Mouse (Mus musculus) regulatory T cell (primary cell): Measurements from ENCODE around the gene Dnajc2.

Experiments used
- in situ Hi-C: fragments of 300-600 bp; cut with MboI, MseI; formaldehyde crosslinking; loops from one replicate; pipeline ENCODE4 v1.15.1; 2025; ENCODE audit warnings: high pct_unique_total_duplicates

Dnajc2 gene

GRCm38 (mm10) chr5:21785053-21785452, at the start of gene Dnajc2, which contains the start of gene Psmc2:
Dnajc2 (minus strand) TSS chr5:21785251.
Psmc2 (plus strand) TSS chr5:21785283.
- in situ Hi-C loops = loop anchor here (25.0 kb wide), 2 partner anchors 752 to 2002 kb away; partner anchors contain the start of genes Pus7 and Rint1

GRCm38 (mm10) chr5:21831761-21832160, 46.7 kb upstream of the Dnajc2 start:
- in situ Hi-C loops = no loop called here

DNA sequence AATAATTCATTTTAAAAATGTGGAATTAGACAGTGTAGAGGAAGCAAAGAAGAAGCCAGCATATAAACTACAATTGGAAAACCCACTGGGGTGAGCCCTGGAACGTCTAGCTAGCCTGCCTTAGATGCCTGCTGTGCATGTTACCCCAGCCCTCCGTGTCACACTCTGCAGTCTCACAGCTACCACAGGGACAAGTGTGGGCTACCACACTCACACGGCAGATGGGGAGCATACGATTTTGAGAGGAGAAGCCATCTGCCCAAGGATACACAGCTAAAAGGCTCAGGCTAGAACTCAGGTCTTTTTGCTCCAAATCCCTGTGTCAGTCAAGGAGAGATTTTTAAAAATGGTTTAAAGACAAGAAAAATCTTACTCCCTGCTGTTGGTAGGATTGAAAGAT, 43.8 kb upstream of the Dnajc2 start:
- in situ Hi-C loops = no loop called here

GRCm38 (mm10) chr5:21827643-21828042, 42.6 kb upstream of the Dnajc2 start:
- in situ Hi-C loops = no loop called here

DNA sequence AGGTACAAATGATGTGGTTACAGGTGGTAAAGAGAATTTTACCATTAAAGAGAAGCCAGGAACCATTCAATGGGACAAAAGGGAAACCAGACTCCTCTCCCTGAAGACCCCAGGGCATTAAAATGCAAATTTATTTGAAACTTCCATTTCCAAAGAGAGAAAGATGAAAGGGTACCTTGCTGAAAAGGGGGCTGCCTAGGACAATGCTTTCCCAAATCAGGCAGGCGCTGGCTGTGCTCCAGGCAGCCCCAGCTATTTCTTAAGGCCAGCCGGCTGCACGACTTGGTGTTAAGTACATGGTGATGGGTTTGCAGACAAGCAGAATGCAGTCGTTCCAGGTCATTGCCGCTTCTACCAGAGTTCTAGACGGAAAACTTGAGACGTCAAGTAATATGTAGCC, 41.3 kb upstream of the Dnajc2 start:
- in situ Hi-C loops = no loop called here

GRCm38 (mm10) chr5:21813994-21814393, 28.9 kb upstream of the Dnajc2 start:
- in situ Hi-C loops = no loop called here

DNA sequence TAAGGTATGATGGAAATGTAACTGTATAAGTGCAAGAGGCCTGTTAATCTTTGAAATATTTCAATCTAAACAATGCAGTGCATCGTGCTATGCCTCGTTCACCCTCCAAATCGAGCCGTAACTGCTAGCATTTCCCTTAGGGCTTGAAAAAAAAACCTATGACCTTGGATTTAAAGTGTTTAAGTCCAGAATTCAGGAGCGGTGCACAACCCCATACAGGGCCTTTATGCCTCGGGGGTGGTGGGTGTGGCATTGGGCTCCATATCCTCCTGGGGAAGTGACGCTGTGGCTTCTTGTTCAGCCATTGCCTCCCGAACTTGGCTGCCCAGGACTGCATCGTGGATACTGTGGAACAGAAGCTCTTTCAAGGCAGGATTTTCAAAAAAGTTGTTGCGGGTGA, 25.9 kb upstream of the Dnajc2 start:
- in situ Hi-C loops = no loop called here

- in situ Hi-C loops = no loop called here
Observed at GRCm38 (mm10) chr5:21804837-21805236, 19.8 kb upstream of the Dnajc2 start.

- in situ Hi-C loops = no loop called here
Observed at GRCm38 (mm10) chr5:21803691-21804188, 18.7 kb upstream of the Dnajc2 start.

GRCm38 (mm10) chr5:21802907-21803306, 17.9 kb upstream of the Dnajc2 start:
- in situ Hi-C loops = no loop called here

DNA sequence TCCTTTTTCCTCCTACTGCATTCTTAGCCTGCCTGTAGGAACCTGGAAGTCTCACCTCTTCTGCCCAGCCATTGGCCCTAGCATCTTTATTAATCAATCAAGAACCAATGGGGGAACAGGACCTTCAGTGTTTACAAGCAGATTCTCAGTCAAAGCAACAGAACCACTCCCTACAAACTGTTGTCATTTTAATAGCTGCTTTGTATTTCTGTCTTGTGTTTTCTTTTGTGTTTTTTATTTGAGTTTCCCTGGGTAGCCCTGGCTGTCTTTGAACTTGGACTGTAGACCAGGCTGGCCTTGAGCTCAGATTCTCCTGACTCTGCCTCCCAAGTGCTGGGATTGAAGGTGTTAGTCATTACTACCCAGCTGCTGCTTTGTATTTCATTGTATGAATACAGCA, 7.1 kb upstream of the Dnajc2 start:
- in situ Hi-C loops = loop anchor here (25.0 kb wide), 2 partner anchors 745 to 1995 kb away; partner anchors contain the start of genes Pus7 and Rint1

GRCm38 (mm10) chr5:21789061-21789460, 4.0 kb upstream of the Dnajc2 start:
- in situ Hi-C loops = loop anchor here (25.0 kb wide), 2 partner anchors 748 to 1998 kb away; partner anchors contain the start of genes Pus7 and Rint1

- in situ Hi-C loops = loop anchor here (25.0 kb wide), 2 partner anchors 750 to 2000 kb away; partner anchors contain the start of genes Pus7 and Rint1
Observed at GRCm38 (mm10) chr5:21787186-21788105, 2.4 kb upstream of the Dnajc2 start.

- in situ Hi-C loops = loop anchor here (25.0 kb wide), 2 partner anchors 751 to 2001 kb away; partner anchors contain the start of genes Pus7 and Rint1
Observed at GRCm38 (mm10) chr5:21786258-21787185, 1.5 kb upstream of the Dnajc2 start.

- in situ Hi-C loops = loop anchor here (25.0 kb wide), 2 partner anchors 752 to 2002 kb away; partner anchors contain the start of genes Pus7 and Rint1
Observed at GRCm38 (mm10) chr5:21785776-21786175, 725 bp upstream of the Dnajc2 start.

DNA sequence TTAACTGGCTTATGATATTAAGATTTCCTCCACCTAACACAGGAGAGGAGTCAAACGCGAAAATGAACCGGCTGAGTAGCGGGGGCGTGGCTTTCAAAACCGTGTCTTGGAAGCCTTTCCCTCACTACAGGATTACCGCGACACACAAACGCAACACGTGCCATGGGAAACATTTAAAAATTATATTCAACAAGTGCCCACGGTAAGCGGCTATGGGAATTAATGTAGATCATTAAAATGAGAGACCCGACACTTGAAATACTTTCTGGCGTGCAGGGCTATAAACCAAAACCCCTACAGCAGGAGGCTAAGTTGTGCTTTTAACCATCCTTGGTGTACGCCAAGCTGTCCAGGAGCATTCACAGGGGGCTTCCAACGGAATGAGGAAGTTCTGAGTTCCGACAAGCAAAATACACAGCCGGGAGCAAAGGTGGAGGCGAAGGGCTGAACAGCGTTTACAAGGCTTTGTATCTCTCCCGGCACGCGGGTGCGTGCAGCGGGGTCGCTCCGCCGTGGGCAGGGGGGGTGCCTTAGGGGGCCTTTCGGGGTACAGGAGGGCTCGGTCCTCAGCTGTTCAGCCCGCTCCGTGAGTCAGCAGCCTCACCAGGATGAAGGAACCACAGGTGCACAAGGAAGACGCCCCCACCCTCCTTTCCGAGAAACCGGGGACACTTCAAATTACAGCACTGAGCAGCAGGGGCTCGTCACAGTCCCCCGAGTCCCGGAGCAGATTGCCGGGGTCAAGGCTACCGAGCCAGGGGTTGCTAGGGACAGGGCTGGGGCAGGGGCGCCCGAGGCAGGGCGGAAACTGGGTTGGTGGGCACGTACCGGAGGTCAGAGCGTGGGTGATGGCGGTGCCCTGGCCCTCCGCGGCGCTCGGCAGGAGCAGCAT, 644 bp downstream of the Dnajc2 start:
- in situ Hi-C loops = loop anchor here (5.0 to 25.0 kb wide), 3 partner anchors 37 to 2003 kb away; partner anchors contain the start of genes Pus7 and Rint1

- in situ Hi-C loops = loop anchor here (25.0 kb wide), 2 partner anchors 761 to 2011 kb away; partner anchors contain the start of genes Pus7 and Rint1
Observed at GRCm38 (mm10) chr5:21776491-21776890, 8.6 kb downstream of the Dnajc2 start.

GRCm38 (mm10) chr5:21769841-21770240, 15.2 kb downstream of the Dnajc2 start:
- in situ Hi-C loops = loop anchor here (25.0 kb wide), 1 partner anchor 1717 kb away; no protein-coding TSS in a partner anchor

DNA sequence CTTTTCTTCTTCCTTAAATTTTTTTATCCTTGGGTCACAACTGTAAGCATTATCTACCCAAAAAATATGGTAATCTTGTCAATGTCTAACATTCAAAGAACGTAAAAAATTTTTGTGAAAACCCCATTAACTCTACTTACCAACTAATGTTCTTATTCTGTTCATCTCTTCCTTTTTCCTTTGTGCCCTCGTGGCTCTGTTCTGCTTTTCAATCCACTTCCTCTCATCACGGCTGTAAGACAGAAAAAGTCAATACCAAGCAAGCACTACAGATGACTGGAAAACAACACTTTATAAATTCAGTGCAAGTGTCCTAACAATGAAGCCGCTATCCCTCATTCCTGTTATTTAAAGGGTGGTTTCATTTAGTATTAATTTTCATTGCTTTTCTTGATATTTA, 16.5 kb downstream of the Dnajc2 start:
- in situ Hi-C loops = loop anchor here (25.0 kb wide), 1 partner anchor 1719 kb away; no protein-coding TSS in a partner anchor

GRCm38 (mm10) chr5:21745966-21746365, 39.1 kb downstream of the Dnajc2 start:
- in situ Hi-C loops = loop anchor here (5.0 kb wide), 1 partner anchor 36 kb away; no protein-coding TSS in a partner anchor
